Mouse (Mus musculus) cortical plate, adult 2 months (tissue): ENCODE data around the gene Trp53i13. TPM values are rescaled to one million over a fixed set of nuclear protein-coding genes. Genes with fewer than 3 reads are reported as not detected.

Experiments
- H3K27ac ChIP-seq: fragments of 200-500 bp; 2 replicates; pipeline ENCODE4 v1.5.1; 2012; ENCODE audit warnings: low read length, control low read depth, inconsistent platforms; ENCODE audit not compliant: insufficient read depth
- H3K4me1 ChIP-seq: fragments of 200-500 bp; 2 replicates; pipeline ENCODE4 v1.6.1; 2011; ENCODE audit warnings: low read length; ENCODE audit not compliant: control insufficient read depth, insufficient read depth
- H3K4me3 ChIP-seq: fragments of 200-500 bp; 2 replicates; pipeline ENCODE4 v1.5.1; 2011; ENCODE audit warnings: mild to moderate bottlenecking, low read length, control low read depth; ENCODE audit not compliant: insufficient read depth
- CTCF ChIP-seq: fragments of 200-500 bp; IDR thresholded peaks from 2 replicates; pipeline ENCODE4 v1.5.1; 2011; ENCODE audit warnings: mild to moderate bottlenecking, control low read depth, low read length; ENCODE audit not compliant: insufficient read depth; ENCODE audit errors: extremely low read depth
- POLR2A ChIP-seq: fragments of 200-500 bp; IDR thresholded peaks from 2 replicates; pipeline ENCODE4 v1.6.1; 2011; ENCODE audit warnings: mild to moderate bottlenecking, low read length, control low read depth; ENCODE audit not compliant: insufficient read depth; ENCODE audit errors: extremely low read depth
- polyA plus RNA-seq: library from polyadenylated mRNA; depleted of rRNA; stranded (reverse); fragments of >200 nt; gene quantifications from 2 replicates; pipeline ENCODE4 v1.2.3, GENCODE M21; 2012

Trp53i13 gene
- polyA plus RNA-seq, 1 experiment = 7.2 TPM

- Histone ChIP-seq H3K4me1 (no peaks in the 10 kb centered on the region), H3K27ac (no peak overlapping the region), H3K4me3 (no peak overlapping the region)
- TF ChIP-seq CTCF (no peak), POLR2A (no peak)
Observed at GRCm38 (mm10) chr11:77518051-77518798, 2.4 kb upstream of the Trp53i13 start.

- TF ChIP-seq CTCF (no peak), POLR2A (no peak)
- Histone ChIP-seq H3K4me3 (no peak overlapping the region), H3K27ac (no peak overlapping the region), H3K4me1 (peaks cover 1% of the 10 kb centered on the region; the same call in 1 of the 2 replicates)
Observed at GRCm38 (mm10) chr11:77516553-77517425, 1.0 kb upstream of the Trp53i13 start.

GRCm38 (mm10) chr11:77514832-77515636 lies 746 bp downstream of the Trp53i13 start, which contains the start of gene Abhd15:
Gene Abhd15 (plus strand): TSS chr11:77515121.
- Histone ChIP-seq H3K4me1 (peaks cover 1% of the 10 kb centered on the region; the same call in 1 of the 2 replicates), H3K27ac (no peak within 1 kb of the TSS), H3K4me3 (peak within 1 kb of the TSS; percentile 31)
- no peak for TF ChIP-seq CTCF
- TF ChIP-seq POLR2A = no peak

GRCm38 (mm10) chr11:77514281-77514831 lies 1.4 kb downstream of the Trp53i13 start:
- Histone ChIP-seq H3K4me1 (peaks cover 1% of the 10 kb centered on the region; the same call in 1 of the 2 replicates), H3K4me3 (peak overlapping the region; percentile 24; the same call in 1 of the 2 replicates), H3K27ac (no peak overlapping the region)
- TF ChIP-seq CTCF (no peak), POLR2A (no peak)

- Histone ChIP-seq H3K4me3 (peak overlapping the region; percentile 31), H3K4me1 (peaks cover 1% of the 10 kb centered on the region; the same call in 1 of the 2 replicates), H3K27ac (no peak overlapping the region)
- TF ChIP-seq POLR2A (no peak), CTCF (no peak)
Observed at GRCm38 (mm10) chr11:77513811-77514170, 2.0 kb downstream of the Trp53i13 start.

GRCm38 (mm10) chr11:77512891-77513810 lies 2.6 kb downstream of the Trp53i13 start:
- H3K27ac ChIP-seq = peak overlapping the region; percentile 64; the same call in 1 of the 2 replicates
- TF ChIP-seq CTCF (no peak), POLR2A (peak; percentile 13; the same call in 1 of the 2 replicates)
- peaks cover 1% of the 10 kb centered on the region; the same call in 1 of the 2 replicates for H3K4me1 ChIP-seq
- peak overlapping the region; percentile 31 for H3K4me3 ChIP-seq

GRCm38 (mm10) chr11:77511336-77511735 lies 4.4 kb downstream of the Trp53i13 start:
- TF ChIP-seq CTCF = no peak
- no peak for TF ChIP-seq POLR2A

More at GRCm38 (mm10) chr11:77511336-77511735, 4.4 kb downstream of the Trp53i13 start:
- peaks cover 1% of the 10 kb centered on the region; the same call in 1 of the 2 replicates for H3K4me1 ChIP-seq
- H3K27ac ChIP-seq = no peak overlapping the region
- H3K4me3 ChIP-seq = no peak overlapping the region
